Mouse (Mus musculus) adipocyte (in vitro differentiated cells): ENCODE measurements at regions not wholly inside any gene's neighbourhood (a gene's known extent, or its start where the extent isn't known, plus 50 kb on each side); places are given as distances from the start of the nearest gene placed in this dataset.

Source experiments
- DNase-seq: peaks from one replicate; pipeline ENCODE4 v3.0.0-alpha.2; 2016; ENCODE audit warnings: low spot score

GRCm38 (mm10) chr2:45239501-45240292 lies 122.5 kb upstream of the Zeb2 start:
- no peak for DNase-seq

- no peak for DNase-seq
Measured at GRCm38 (mm10) chr2:45239001-45239400, 121.8 kb upstream of the Zeb2 start.

GRCm38 (mm10) chr2:45236168-45236700 lies 119.0 kb upstream of the Zeb2 start:
- no peak for DNase-seq

- DNase-seq, result no peak
Measured at GRCm38 (mm10) chr2:45234148-45234547, 117.0 kb upstream of the Zeb2 start.

- DNase-seq, result peak; percentile 21
Measured at GRCm38 (mm10) chr2:45230351-45231209, 113.4 kb upstream of the Zeb2 start.

GRCm38 (mm10) chr2:45229501-45229900 lies 112.3 kb upstream of the Zeb2 start:
- DNase-seq, result no peak

- DNase-seq, result no peak
Measured at GRCm38 (mm10) chr2:45227276-45227944, 110.2 kb upstream of the Zeb2 start.

GRCm38 (mm10) chr2:45226045-45226370 lies 108.8 kb upstream of the Zeb2 start:
- DNase-seq, result no peak

GRCm38 (mm10) chr2:45225364-45226044 lies 108.3 kb upstream of the Zeb2 start:
- no peak for DNase-seq

- no peak for DNase-seq
Measured at GRCm38 (mm10) chr2:45222213-45222612, 105.0 kb upstream of the Zeb2 start.

- DNase-seq, result no peak
Measured at GRCm38 (mm10) chr2:45219851-45220250, 102.7 kb upstream of the Zeb2 start.

GRCm38 (mm10) chr2:45212833-45213232 lies 95.6 kb upstream of the Zeb2 start:
- no peak for DNase-seq

GRCm38 (mm10) chr2:45208526-45208925 lies 91.3 kb upstream of the Zeb2 start:
- DNase-seq, result no peak

- DNase-seq, result no peak
Measured at GRCm38 (mm10) chr2:45205756-45206155, 88.6 kb upstream of the Zeb2 start.

- DNase-seq, result no peak
Measured at GRCm38 (mm10) chr2:45205211-45205610, 88.0 kb upstream of the Zeb2 start.

GRCm38 (mm10) chr2:45197955-45198631 lies 80.9 kb upstream of the Zeb2 start:
- DNase-seq, result no peak

GRCm38 (mm10) chr2:45197342-45197741 lies 80.1 kb upstream of the Zeb2 start:
- no peak for DNase-seq

GRCm38 (mm10) chr2:45196511-45196910 lies 79.3 kb upstream of the Zeb2 start:
- no peak for DNase-seq

GRCm38 (mm10) chr2:45194335-45194734 lies 77.1 kb upstream of the Zeb2 start:
- DNase-seq, result no peak

- no peak for DNase-seq
Measured at GRCm38 (mm10) chr2:45185621-45185999, 68.4 kb upstream of the Zeb2 start.
